Mouse (Mus musculus) urinary bladder, adult 18-20 months (tissue): Measurements from ENCODE around the gene 0610040J01Rik.
A peak's percentile ranks its signal among the peaks of the same experiment; 100 is the strongest.
"Not testable (repeated sequence)": the region's sequence is repeated elsewhere in the genome, so short reads cannot be mapped to it uniquely, and the experiment has no call there.

ENCODE experiments used
- DNase-seq, 2 experiments: peaks; one replicate each; pipeline ENCODE4 v3.0.0; 2022; ENCODE audit warnings: low spot score in 2 of 2, mixed read lengths in 2 of 2

The 0610040J01Rik gene

DNA sequence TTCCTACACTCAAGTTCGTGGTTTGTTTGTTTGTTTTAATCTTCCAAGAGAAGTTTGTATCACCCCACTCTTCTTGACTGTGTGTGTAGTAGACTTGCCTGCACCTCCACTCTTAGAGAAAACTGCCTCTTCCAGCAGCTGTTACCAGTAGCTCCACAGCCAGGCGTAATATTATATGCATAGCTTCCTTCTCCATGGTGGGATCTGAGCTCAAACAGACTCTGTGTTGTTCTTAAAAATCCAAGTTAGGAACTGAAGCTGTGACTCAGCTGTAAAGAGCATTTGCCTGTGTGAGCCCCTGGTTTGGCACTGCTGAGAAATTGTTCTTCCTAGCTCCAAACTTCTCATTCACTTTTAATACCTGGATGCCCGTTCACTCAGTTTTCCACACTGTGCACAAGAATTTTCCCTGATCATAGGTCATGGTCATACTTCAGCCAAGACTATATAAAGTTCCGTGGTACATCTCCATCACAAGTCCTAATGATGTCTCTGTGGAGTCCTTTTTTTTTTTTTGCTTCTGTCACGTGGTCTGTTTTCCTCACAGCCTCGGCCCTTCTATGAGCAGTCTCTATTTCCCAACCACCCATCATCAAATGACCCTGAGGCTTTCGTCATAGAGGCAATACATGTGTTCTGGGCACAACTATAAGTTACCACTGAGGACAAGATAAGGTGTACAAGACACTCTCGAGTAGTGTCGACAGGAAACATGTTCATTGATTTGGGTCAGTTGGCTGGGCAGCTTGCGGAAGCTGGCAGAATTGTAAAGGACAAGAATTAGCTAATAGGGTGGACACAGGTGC is 16.4 kb downstream of the 0610040J01Rik start:
- DNase-seq, result no peak

DNA sequence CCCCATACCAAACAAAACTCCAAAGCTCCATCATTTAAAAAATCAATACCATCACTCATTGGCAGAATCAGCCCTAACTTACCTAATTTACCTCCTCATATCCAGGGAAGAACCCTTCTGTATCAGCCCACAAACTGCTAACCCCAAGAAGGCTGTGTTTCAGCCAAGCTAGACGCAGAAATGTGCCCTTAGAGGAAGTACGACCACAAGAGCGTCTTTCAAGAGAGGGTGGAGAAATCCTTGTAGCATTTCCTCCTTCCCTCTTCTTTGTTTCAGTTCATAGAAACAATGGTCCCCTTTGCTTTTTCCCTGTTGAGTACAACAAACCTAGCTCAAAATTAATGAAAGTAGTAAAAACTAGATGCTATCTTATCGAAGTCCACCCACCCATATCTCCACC is 18.9 kb downstream of the 0610040J01Rik start:
- no peak for DNase-seq

DNA sequence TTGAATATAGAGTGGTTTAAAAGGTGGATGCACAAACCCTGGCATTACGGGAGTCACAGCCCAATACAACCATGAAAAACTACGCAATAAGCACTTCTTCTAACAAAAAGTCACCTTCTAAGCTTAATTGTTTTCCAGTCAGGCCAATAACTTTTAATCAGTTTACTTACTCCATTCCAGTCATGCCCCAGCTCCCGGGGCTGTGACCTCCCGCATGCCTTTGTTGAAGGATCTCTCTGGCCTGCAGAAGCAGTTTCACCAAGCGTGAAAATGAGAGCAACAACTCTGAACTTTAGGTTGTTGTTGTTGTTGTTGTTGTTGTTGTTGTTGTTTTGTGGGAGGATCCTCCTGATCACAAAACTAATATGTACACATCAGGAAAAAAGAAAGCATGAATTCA is 21.8 kb downstream of the 0610040J01Rik start:
- no peak for DNase-seq

DNA sequence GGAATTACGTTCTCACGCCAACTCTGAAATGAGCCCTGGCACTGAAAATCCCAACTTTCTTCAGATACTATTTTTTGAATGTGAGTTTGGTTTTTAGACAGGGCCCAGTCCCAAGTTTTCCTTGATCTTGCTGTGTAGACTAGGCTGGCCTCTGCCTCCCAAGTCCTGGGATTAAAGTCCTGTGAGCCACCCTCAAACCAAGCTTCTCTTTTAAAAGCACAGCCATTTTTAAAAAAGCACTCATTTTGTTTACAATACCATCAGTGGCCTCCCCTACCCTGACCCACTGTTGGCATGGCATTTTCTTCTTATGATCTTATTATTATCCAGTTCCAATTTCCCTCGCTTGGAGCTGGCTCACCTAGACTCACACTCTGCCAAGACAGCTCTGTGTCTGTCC is 22.3 kb downstream of the 0610040J01Rik start:
- no peak for DNase-seq

DNA sequence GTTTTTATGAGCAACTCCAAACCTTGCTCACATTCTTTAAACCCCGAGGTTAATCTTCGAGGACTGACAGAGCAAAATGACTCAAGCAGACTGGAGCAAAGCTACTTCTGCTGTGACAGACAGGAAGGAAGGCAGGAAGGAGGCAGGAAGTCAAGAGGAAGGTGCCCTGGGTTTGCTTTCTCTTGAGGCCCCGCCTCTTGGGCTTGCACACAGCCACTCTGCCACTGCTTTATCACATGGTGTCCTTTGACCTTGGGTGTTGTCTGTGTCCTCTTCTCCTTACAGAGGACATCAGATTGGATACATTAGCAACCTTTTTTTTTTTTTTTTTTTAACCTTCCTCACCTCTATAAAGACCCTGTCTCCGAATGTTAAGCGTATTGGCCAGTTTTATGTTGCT is 25.0 kb downstream of the 0610040J01Rik start:
- no peak for DNase-seq

DNA sequence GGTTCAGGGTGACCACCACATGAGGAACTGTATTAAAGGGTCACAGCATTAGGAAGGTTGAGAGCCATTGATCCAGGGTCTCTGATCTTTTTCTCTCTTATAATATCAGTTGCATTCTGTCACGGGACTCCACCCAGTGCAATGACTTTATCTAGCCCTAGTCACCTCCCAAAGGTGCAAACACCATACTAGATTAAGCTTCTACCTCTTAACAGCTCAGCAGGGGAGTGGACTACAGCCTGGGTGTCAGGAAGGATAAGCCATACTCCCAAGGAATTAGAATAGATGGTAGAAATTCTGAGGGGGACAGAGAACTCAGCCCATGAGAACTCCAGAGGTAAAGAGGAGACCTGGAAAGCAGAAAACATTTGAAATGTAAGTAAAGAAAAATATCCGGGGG is 25.7 kb downstream of the 0610040J01Rik start:
- no peak for DNase-seq

DNA sequence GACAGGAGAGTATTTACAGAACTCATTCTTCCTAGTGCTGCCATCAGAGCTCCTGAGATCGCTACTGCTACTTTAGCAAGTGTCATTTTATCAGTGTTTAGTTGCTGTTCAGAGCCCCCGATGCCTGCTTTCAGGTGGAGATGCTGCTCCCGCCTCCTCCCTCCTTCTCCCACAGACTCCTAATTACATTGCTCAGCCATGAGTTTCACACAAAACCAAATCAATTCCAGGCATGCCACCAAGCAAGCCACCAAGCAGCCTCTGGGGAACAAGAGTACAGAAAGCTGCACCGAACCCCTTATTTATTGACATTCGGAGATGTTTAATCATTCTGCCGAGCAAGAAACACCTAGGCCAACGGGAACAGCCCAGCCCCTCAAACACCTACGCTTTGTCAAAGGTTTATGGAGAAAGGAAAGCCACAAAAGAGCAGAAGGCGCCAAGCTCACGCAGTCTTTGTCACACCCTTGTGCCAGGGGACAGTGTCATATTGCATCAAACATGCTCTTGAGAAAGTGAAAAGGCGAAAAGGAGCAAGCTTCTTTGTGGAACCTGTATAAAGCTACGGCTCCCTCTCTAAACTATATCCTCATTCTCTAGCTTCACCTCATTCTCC is 27.7 kb downstream of the 0610040J01Rik start:
- DNase-seq, result no peak

DNA sequence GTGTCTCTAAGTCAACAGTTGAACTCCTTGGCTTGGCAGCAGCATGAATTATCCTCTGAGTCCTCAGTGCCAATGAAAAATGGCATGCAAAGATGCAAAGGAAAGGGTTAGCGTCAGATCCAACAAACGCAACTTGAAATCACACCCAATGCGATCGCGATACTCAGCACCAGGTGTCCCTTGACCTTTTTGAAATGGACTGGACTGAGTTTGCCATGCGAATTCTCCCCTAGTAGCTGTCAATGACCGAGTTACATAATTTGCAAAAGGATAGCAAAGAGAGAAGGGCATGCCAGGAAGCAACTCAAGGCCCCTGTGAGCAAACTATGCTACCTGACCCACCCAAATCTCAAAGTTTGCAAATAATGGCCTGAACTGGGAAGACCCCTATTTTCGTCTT is 34.9 kb downstream of the 0610040J01Rik start:
- DNase-seq, result no peak

DNA sequence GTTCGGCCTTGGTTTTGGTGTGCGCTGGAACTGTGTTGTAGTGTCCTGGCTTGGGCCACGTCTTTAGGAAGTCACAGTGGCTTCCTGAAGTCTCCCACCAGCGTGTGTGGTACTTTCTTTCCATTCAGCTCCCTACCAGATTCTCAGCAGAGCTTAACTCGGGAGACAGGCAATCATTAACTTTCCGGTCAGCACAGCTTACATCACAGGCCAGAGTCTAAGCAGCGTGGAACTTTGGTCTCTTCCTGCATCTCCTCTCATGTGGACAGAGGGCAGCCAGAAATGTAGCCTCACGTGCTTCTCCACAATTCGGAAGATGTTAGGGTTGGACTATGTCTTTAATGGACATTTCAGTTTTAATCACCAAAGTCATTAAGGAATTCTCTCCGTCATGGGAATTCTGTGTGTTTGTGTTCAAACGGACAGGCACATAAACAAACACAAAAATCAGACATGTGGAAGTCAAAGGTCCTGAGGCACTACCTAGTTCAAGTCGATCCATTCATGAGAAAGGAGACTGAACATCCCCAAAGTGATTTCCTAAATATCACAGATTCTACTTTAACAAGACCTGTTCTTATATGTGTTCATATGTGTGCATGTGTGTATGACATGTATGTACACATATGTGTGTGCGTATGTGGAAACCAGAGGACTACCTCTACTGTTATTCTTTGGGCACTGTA is 35.5 kb downstream of the 0610040J01Rik start:
- DNase-seq, result no peak

DNA sequence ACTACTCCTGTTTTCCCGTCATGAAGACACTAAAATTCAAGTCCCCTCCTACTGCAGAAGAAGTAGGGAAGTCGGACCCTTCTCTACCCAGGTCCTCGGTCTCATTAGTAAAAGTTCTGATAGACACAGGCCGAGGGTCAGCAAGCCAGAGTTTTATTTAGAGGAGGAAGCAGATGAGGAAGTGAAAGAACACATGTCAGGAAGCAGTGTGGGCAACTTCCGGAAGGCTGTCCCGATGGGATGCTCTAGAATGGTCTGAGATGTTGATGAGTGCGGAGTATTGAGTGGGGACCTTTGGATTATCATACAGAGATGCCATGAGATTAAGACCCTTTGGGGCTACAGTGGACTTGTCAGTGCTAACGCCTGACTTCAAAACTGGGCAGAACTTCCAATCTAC is 46.7 kb downstream of the 0610040J01Rik start:
- no peak for DNase-seq

DNA sequence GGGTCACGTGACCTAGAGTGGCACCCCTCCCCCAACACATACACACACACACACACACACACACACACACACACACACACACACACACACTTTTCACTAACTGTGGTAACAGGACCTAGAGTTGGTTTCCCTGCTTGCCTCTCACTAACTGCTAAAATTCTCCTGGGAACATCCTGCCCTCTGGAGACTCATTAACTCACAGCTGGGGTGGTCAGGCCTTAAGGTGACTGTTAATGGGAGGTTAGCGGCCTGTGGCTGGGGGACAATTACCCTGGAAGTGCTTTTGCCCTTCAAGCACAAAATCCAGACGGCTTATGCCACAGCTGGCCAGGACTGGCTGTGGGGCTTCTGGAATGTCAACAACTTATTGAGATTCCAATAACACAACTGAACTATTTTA is 55.3 kb downstream of the 0610040J01Rik start:
- no peak for DNase-seq

DNA sequence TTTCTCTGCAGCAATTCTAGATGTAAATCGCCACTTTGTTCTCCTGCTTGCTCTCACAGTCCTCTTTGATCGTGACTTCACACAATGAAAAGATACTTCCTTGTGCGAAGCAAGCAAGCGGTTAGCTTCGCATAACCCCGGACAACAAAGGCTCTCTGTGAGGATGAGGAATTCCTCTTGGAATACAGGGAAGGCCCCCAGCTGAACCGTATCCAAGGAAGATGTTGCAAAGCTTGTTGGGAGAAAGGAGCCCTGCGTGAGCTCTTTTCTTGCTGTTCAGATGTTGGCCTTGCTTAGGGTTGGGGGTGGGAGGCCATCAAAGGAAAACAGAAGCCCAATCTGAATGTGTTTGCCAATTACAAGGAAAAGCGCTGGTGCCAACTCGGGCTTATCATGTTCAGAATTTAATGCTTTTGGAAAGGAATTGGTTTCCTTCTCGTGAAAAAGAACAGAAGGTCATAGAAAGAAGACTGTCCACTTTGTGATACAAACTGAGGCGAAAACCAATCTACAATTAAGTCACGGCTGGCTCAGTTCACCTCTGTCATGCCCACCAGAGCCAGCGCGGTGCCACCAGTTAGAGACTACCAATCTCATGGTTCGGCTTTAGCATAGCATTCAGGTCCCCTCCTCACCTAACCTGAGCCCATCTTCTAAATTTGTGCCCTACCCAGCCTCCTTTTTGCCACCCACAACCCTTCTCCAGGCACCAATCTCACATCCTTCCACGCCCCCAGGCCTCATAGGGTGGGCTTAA is 60.2 kb downstream of the 0610040J01Rik start:
- no peak for DNase-seq

DNA sequence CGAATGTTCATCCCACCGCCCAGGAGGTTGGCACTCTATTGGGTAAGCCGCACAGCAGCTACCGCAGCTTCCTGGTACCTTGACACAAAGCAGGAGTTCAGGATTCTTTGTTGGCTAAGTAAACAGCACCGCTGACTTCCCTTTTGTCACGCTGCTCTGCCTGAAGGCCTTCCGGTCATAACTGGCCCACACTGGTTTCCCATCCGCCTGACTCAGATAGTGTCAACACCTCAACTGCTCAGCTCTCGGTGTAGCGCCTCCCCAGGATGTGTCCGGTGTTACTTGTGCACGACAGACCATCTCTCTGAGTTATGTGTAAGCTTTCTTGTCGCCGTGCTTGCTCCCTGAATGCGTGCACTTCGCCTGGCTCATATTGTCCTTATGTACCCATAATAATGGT is 62.7 kb downstream of the 0610040J01Rik start:
- peak; percentile 14 to 44 for DNase-seq

DNA sequence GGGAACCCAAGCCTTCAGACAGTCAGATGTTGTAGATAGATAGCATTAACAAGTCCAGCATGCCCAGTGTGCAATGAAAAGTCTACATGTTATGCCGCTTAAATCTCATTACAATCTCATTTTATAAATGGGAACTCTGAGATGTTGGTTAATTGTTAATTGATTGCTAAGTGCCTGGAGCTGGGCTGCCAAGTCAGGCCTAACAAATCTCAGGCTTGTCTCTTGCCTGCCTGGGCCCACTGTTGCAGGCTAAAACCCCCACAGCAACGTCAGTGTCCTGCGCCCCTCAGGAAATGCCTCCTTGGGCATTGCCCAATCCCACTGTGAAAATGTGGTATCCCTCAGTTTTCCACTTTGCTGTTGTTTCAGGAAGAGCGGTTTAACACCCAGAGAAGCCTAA is 63.9 kb downstream of the 0610040J01Rik start:
- DNase-seq, result no peak

DNA sequence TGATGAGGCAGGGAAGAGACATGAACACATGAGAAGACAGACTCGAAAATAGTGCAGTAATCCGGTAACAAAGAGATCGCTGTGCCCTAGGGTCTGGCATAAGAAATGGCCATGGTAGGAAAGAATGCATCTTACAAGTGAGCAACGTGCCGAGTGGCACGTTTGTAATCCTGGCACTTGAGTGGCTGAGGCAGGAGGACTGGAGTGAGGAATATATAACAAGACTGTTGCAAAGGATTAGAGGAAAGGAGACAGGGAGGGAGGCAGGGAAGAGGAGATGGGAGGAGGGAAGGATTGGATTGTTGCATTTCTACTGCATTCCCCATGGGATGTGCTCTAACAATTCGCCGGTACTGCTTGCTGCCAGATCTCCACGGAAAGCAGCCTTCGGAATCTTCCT is 66.9 kb downstream of the 0610040J01Rik start:
- DNase-seq, result no peak

DNA sequence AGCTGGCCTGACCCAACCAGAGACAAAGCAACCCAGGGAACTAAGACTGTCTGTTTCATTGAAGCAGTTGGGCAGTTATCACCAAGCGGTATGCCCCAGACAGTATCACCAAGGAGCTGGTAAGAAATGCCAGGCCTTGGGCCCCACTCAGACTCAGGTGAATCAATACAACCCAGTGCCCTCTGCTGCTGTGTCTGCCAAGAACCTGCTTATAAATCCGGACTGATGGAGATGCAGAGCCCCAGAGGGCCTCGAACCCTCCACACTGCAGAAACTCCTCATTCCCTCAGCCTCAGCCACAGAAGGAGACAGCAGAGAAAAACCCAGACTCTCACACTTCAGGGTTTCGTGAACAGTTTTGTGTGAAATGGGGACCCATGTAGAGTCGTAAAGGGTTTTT is 74.1 kb downstream of the 0610040J01Rik start:
- no peak for DNase-seq

DNA sequence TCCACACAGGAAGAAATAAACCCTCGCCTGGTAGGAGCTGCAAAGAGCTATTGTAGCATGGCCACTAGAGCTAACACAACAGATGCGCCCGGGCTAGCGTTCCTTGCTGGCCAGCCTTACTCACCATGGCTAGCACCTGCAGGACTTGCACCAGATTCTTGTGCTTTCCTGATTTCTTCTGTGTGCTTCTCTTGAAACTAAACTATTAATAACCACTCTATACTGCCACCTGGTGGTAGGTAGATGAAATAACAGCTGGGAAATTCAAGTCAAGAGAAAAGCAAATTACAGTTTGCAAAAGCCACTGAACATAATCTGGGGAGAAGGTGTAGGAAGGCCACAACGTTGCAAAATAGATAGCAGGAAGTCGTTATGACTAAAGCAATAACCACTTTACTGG is 74.5 kb downstream of the 0610040J01Rik start:
- DNase-seq, result no peak

DNA sequence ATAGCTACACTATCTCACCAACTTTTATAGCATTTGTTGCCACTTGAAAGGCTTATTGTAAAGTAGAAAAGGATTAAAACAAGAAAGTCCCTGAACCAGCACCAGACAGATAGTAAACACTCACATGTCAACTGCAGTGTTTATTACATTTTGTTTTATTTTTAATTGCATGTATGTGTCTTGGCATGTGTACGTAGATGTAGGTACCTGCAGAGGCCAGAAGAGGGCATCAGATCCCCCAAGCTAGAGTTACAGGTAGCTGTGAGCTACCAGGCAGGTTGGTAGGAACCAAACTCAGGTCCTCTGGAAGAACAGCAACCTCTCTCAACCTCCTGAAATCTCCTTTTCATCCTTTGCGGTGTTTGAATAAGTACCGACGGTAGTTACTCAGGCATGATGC is 74.9 kb downstream of the 0610040J01Rik start:
- DNase-seq, result no peak

DNA sequence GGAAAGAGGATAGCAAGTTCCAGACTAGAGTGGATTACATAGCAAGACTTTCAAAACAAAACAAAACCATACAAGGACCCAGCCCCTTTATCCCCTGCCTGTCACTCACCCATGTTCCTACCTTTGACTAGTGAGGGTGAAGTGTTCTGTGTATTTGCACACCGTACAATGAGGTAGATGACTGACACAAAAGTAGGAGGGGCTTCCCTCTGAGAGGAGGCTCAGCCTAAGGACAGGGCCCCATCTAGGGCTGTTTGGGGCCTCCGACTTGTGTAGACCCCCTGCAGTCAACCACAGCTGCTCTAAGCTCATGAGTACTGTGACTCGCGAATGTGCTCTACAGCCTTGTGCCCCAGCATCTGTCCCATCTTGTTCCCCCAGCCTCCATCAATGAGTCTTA is 79.1 kb downstream of the 0610040J01Rik start:
- no peak for DNase-seq

DNA sequence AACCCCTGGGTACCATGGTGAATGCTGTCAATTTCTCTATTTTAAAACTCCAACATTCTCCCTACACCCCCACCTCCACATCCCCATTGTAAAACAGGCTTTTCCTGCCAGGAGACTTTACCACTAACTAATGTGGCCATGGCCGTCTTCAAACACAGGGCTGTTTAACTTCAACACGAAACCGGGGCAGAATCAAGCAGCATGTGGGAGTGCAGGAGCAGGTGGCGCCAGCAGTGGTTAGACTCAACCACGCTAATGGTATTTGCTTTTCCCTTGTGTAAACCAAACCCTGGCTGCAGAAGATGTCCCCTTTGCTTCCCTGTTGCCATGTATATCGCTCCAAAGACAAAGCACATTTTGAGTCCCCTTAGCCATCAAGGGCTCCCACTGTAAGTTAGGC is 79.7 kb downstream of the 0610040J01Rik start:
- DNase-seq, result no peak

DNA sequence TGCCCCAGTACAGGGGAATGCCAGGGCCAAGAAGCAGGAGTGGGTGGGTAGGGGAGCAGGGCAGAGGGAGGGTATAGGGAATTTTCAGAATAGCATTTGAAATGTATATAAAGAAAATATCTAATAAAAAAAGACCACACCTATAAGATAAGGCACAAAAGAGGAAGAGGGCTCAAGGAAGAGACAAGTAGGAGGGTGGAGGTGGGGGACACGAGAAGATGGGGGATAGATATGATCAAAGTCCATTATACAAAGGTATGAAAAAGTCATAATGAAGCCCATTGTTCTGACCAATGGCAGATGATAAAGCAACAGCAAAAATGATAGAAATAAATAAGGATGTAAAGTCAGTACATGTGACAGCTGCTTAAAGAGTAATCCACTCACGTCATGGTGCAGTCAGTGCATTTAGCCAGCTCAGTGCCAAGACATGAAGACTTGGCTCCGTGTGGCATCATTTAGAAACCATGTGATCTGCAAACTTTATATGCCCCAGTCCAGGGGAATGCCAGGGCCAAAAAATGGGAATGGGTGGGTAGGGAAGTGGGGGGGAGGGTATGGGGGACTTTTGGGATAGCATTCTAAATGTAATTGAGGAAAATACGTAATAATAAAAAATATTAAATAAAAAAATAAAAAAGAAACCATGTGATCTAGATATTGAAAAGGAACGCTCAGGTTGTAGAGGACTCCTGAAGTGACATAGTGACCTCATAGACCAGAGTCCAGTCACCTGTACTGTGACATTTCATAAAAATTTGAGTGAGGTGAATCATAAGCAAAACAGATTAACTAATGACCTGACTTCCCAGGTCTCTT is 85.0 kb downstream of the 0610040J01Rik start:
- not testable (repeated sequence) for DNase-seq

DNA sequence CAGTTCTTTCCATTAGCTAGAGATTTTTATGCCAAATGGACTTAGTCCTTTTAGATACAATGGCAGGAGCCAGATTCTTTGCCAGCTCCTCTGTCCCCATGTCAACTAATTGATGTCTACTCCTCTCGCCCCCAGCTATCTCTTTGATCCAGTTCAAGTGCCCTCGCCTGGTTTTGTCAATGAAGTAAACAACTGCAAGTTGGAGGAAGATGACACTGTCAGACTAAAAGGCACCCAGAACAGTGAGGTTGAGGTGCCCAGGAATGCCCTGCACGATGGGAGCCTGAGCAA is 85.6 kb downstream of the 0610040J01Rik start:
- no peak for DNase-seq
